Mouse (Mus musculus): ENCODE results near the gene Plg. TPM values are rescaled to one million over a fixed set of nuclear protein-coding genes. Genes with fewer than 3 reads are reported as not detected.

The Plg gene
- total and polyA plus RNA-seq, 2 experiments = 1,031 to 1,403 TPM

- Histone ChIP-seq H3K4me3 (ENCODE audit: insufficient read depth, low read depth, low read length) (no peak overlapping the region), H3K79me2 (ENCODE audit: control insufficient read depth, insufficient read depth, low read length) (no peaks in the 10 kb centered on the region), H3K36me3 (ENCODE audit: control insufficient read depth, insufficient read depth, low read length) (no peaks in the 10 kb centered on the region), H3K27me3 (ENCODE audit: control insufficient read depth, insufficient read depth, low read length) (no peaks in the 10 kb centered on the region), H3K27ac (replicated peaks; ENCODE audit: insufficient read depth, low read depth, low read length) (no peak overlapping the region), H3K9ac (ENCODE audit: low read depth, low read length) (no peak overlapping the region), H3K4me1 (ENCODE audit: control insufficient read depth, insufficient read depth, low read length) (no peaks in the 10 kb centered on the region)
- DNase-seq (ENCODE audit: extremely low read depth, low read depth, low spot score) = no peak
- TF ChIP-seq CTCF (IDR thresholded peaks at IDR 0.05; ENCODE audit: low read depth, low read length) (no peak), POLR2A (IDR thresholded peaks at IDR 0.05; ENCODE audit: extremely low read depth, insufficient read depth, low read length) (no peak)
- 74% methylated on average over 3 of the region's 3 CpGs for WGBS
Observed at GRCm38 (mm10) chr17:12467642-12468041, 89.2 kb downstream of the Plg start.

- Histone ChIP-seq H3K27ac (replicated peaks; ENCODE audit: insufficient read depth, low read depth, low read length) (no peak overlapping the region), H3K4me1 (ENCODE audit: control insufficient read depth, insufficient read depth, low read length) (no peaks in the 10 kb centered on the region), H3K4me3 (ENCODE audit: insufficient read depth, low read depth, low read length) (no peak overlapping the region), H3K36me3 (ENCODE audit: control insufficient read depth, insufficient read depth, low read length) (no peaks in the 10 kb centered on the region), H3K27me3 (ENCODE audit: control insufficient read depth, insufficient read depth, low read length) (no peaks in the 10 kb centered on the region; the same call in 1 of the 2 replicates), H3K79me2 (ENCODE audit: control insufficient read depth, insufficient read depth, low read length) (no peaks in the 10 kb centered on the region), H3K9ac (ENCODE audit: low read depth, low read length) (no peak overlapping the region)
- WGBS = 67% methylated on average over 5 of the region's 5 CpGs
- DNase-seq (ENCODE audit: extremely low read depth, low read depth, low spot score) = no peak
- TF ChIP-seq CTCF (IDR thresholded peaks at IDR 0.05; ENCODE audit: low read depth, low read length) = no peak
- TF ChIP-seq POLR2A (IDR thresholded peaks at IDR 0.05; ENCODE audit: extremely low read depth, insufficient read depth, low read length) = no peak
Observed at GRCm38 (mm10) chr17:12468745-12469144, 90.3 kb downstream of the Plg start.

Other genes starting within 250 kb of the Plg start
- gene Map3k4, start 59.8 kb upstream of the Plg start, total RNA-seq (2014; rRNA removed) = 19.2 and 26.5 TPM in 2 replicates
- 9.3 and 10.7 TPM in 2 replicates for gene Map3k4, start 59.8 kb upstream of the Plg start, polyA plus RNA-seq (2012; rRNA removed)
- gene Slc22a3, start 129.1 kb downstream of the Plg start, total RNA-seq (2014; rRNA removed) = 1.0 and 2.3 TPM in 2 replicates
- 2.5 and 4.2 TPM in 2 replicates for gene Slc22a3, start 129.1 kb downstream of the Plg start, polyA plus RNA-seq (2012; rRNA removed)
- gene Slc22a2, start 205.5 kb downstream of the Plg start, total RNA-seq (2014; rRNA removed) = not detected in 2 replicates
- not detected in 2 replicates for gene Slc22a2, start 205.5 kb downstream of the Plg start, polyA plus RNA-seq (2012; rRNA removed)